Mouse (Mus musculus) hindbrain, embryonic 10.5 days (tissue): ENCODE results near the gene Sema3c. TPM values are rescaled to one million over a fixed set of nuclear protein-coding genes. Genes with fewer than 3 reads are reported as not detected.

Source experiments
- DNase-seq: peaks from one replicate; pipeline ENCODE4 v3.0.0-alpha.2; 2017; ENCODE audit warnings: low spot score
- H3K27ac ChIP-seq: fragments of 300-500 bp; sonication (generic); 2 replicates; pipeline ENCODE4 v1.5.1; 2016; ENCODE audit warnings: mild to moderate bottlenecking, moderate library complexity
- H3K27me3 ChIP-seq: fragments of 300-500 bp; sonication (generic); 2 replicates; pipeline ENCODE4 v1.6.1; 2016; ENCODE audit warnings: mild to moderate bottlenecking; ENCODE audit not compliant: poor library complexity, insufficient read depth, severe bottlenecking
- H3K36me3 ChIP-seq: fragments of 300-500 bp; sonication (generic); 2 replicates; pipeline ENCODE4 v1.6.1; 2016; ENCODE audit warnings: mild to moderate bottlenecking, moderate library complexity
- H3K4me1 ChIP-seq: fragments of 300-500 bp; sonication (generic); replicated peaks from 2 replicates; pipeline ENCODE4 v1.6.1; 2016; ENCODE audit warnings: mild to moderate bottlenecking
- H3K4me3 ChIP-seq: fragments of 300-500 bp; sonication (generic); 2 replicates; pipeline ENCODE4 v1.5.1; 2016; ENCODE audit warnings: mild to moderate bottlenecking, moderate library complexity
- H3K9me3 ChIP-seq: fragments of 300-500 bp; sonication (generic); 2 replicates; pipeline ENCODE4 v1.6.1; 2016; ENCODE audit warnings: mild to moderate bottlenecking, moderate library complexity
- WGBS: fragments of 180-500 bp; shearing (Covaris S2); methylation state at CpG from one replicate; pipeline ENCODE4 v1.1.7; 2016; 5-methylcytosine and 5-hydroxymethylcytosine counted together
- polyA plus RNA-seq: library from polyadenylated mRNA; unstranded; fragments of >200 nt; fragmentation: Nextera tagmentation; extraction: Ambion mirVana; gene quantifications from 2 replicates; pipeline ENCODE4 v1.2.1, GENCODE M21; 2016

Gene Sema3c
- polyA plus RNA-seq, 1 experiment from 2014 or later = 12.9 TPM

DNA sequence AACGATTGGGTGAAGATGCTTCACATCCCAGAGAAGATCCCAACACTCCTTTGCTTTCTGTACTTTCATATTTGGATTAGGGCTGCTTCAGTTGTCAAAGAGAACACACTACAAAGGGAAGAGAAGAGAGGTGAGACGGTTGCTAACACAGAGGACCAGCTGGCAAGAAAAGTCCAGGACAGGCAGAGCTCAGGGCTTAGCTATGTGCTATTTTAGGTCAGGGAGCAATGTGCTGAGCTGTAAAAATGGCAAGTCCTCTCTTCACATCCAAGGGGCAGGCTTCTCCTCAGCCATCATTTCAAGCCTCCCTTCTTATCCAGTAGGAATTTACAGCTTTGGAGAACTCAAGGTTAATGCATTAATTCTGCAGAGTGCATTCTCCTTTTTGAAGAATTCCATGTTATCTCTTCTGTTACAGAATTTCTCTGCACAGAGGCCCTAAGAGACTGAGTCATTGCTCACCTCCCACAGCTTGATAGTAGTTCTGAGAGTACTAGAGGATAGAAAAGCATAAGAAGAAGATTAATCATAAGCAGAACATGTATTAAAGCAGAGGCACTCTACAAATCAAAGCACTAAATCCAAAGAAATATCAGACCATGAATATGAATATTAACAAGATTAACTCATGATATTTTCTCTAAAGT is 10.3 kb downstream of the Sema3c start:
- Histone ChIP-seq H3K36me3 (no peaks in the 10 kb centered on the region), H3K4me1 (no peaks in the 10 kb centered on the region), H3K9me3 (no peaks in the 10 kb centered on the region), H3K4me3 (no peak overlapping the region), H3K27ac (no peak overlapping the region), H3K27me3 (no peaks in the 10 kb centered on the region)
- 80% methylated on average over 2 of the region's 2 CpGs for WGBS
- no peak for DNase-seq

- Histone ChIP-seq H3K27ac (no peak overlapping the region), H3K27me3 (no peaks in the 10 kb centered on the region), H3K36me3 (no peaks in the 10 kb centered on the region), H3K4me1 (no peaks in the 10 kb centered on the region), H3K9me3 (no peaks in the 10 kb centered on the region), H3K4me3 (no peak overlapping the region)
- WGBS = 87% methylated on average over 2 of the region's 2 CpGs
- no peak for DNase-seq
Measured at GRCm38 (mm10) chr5:17586518-17587210, 12.6 kb downstream of the Sema3c start.

DNA sequence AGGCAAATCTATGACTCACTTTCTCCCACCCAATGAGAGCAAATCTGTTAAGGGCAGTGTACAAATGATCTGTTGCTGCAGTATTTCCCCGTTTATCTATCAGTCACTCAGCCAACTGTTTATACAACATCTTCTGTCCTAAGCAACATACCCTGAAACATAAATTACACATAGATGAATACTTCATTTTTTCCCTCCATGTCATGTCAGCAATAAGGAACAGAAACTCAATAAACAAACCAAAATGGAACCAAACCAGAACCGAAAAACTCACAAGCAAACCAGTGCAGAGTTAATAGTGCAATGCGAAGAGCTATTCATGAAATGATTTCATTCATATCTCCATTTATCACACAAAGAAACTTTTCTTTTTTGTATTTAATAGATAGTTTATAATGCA is 17.8 kb downstream of the Sema3c start:
- DNase-seq = no peak
- Histone ChIP-seq H3K9me3 (no peaks in the 10 kb centered on the region), H3K4me1 (no peaks in the 10 kb centered on the region), H3K4me3 (no peak overlapping the region), H3K27me3 (no peaks in the 10 kb centered on the region), H3K36me3 (no peaks in the 10 kb centered on the region), H3K27ac (no peak overlapping the region)
- WGBS = 92% methylated on average over 3 of the region's 3 CpGs

DNA sequence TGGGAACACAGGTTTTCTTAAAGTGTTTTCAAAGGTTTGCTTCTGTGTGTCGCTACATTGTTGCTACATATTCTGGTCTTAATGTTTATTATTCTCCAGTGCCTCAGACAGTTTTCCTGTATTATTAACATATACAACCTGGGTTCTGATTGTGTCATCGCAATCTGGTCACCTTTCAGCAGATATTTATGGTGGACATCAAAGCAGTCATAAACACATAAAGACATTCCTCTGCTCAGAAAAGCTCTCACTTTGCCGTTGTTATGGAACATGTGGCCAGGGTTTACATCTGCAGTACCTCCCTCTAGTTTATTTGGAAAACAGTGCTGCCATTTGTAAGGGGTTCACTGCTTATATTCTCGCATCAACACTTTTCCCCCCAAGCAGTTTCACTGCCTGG is 27.6 kb downstream of the Sema3c start:
- H3K27me3 ChIP-seq = no peaks in the 10 kb centered on the region
- WGBS = 82% methylated on average over 4 of the region's 4 CpGs
- H3K27ac ChIP-seq = no peak overlapping the region
- H3K36me3 ChIP-seq = no peaks in the 10 kb centered on the region
- H3K4me3 ChIP-seq = no peak overlapping the region
- H3K4me1 ChIP-seq = no peaks in the 10 kb centered on the region
- H3K9me3 ChIP-seq = no peaks in the 10 kb centered on the region
- DNase-seq = no peak

- Histone ChIP-seq H3K4me3 (no peak overlapping the region), H3K27me3 (no peaks in the 10 kb centered on the region), H3K4me1 (no peaks in the 10 kb centered on the region), H3K9me3 (no peaks in the 10 kb centered on the region), H3K36me3 (no peaks in the 10 kb centered on the region), H3K27ac (no peak overlapping the region)
- DNase-seq = no peak
- 84% methylated on average over 2 of the region's 2 CpGs for WGBS
Measured at GRCm38 (mm10) chr5:17620619-17621018, 46.5 kb downstream of the Sema3c start.

DNA sequence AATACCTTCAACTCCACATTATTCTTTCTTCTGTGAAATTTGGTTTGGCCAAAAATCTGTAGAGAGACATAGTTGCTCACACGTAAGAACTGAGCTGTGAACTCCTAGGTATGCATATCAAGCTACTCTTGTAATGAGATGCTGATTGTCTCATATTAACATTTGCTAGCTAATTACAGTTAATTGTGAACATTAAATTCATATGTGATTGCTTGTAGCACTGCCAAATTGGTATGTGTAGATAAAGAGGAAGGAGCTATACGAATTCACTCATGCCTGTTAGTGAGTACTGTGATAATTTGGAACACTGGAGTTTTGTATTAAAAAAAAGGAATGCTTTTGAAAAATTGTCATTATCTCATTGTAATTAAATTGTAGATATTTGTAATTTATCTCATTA is 48.5 kb downstream of the Sema3c start:
- H3K27me3 ChIP-seq = no peaks in the 10 kb centered on the region
- H3K36me3 ChIP-seq = no peaks in the 10 kb centered on the region
- WGBS = 93% methylated on average over 2 of the region's 2 CpGs
- H3K4me3 ChIP-seq = no peak overlapping the region
- no peak overlapping the region for H3K27ac ChIP-seq
- DNase-seq = no peak
- H3K9me3 ChIP-seq = no peaks in the 10 kb centered on the region
- H3K4me1 ChIP-seq = no peaks in the 10 kb centered on the region

- Histone ChIP-seq H3K27me3 (no peaks in the 10 kb centered on the region; the same call in 1 of the 2 replicates), H3K36me3 (no peaks in the 10 kb centered on the region), H3K4me1 (peaks cover 6% of the 10 kb centered on the region; the same call in 1 of the 2 replicates), H3K9me3 (no peaks in the 10 kb centered on the region), H3K27ac (no peak overlapping the region), H3K4me3 (no peak overlapping the region)
- DNase-seq = no peak
- WGBS = 25% methylated on average over 1 of the region's 1 CpGs
Measured at GRCm38 (mm10) chr5:17628606-17629005, 54.5 kb downstream of the Sema3c start.

DNA sequence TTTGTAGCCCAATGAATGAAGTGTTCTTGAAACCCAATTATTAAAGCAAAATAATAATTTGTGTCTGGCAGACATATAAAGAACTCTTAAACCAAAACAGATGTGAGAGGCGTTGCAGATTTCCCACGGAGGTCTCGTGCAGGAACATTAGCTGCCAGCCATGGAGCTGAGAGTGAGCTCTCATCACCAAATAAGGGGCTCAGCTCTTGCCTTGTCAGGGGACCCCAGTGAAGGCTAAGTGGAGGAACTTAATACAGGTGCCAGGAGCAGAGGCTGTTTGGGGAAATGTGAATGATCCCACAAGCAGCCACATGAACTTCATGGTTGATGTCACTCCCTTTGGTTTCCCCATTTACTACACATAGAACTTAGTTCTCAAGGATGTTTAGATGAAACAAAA is 55.5 kb downstream of the Sema3c start:
- Histone ChIP-seq H3K27ac (no peak overlapping the region), H3K9me3 (no peaks in the 10 kb centered on the region), H3K4me3 (no peak overlapping the region), H3K36me3 (no peaks in the 10 kb centered on the region), H3K27me3 (no peaks in the 10 kb centered on the region; the same call in 1 of the 2 replicates), H3K4me1 (peaks cover 6% of the 10 kb centered on the region; the same call in 1 of the 2 replicates)
- WGBS = 78% methylated on average over 3 of the region's 3 CpGs
- DNase-seq = no peak

DNA sequence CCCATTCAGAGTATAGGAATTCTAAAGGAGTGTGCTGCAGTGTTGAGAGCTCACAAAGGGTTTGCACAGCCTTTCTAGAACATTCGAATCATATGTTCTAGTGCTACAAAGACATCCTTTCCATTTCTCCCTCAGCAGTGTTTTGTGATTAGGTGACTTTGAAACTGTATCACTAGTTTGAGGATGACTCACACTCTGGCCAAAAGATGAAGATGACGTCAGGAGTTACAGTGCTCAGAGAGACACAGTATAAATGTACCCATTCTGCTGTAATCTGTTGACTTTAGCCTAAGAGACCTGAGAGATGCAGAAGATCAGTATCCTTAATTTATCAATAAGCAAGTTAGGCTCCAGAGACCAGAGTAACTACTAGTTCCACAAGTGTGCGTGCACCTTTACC is 65.4 kb downstream of the Sema3c start:
- no peak overlapping the region for H3K4me3 ChIP-seq

GRCm38 (mm10) chr5:17647643-17648226 is 73.7 kb downstream of the Sema3c start:
- Histone ChIP-seq H3K27me3 (no peaks in the 10 kb centered on the region), H3K27ac (no peak overlapping the region), H3K9me3 (no peaks in the 10 kb centered on the region), H3K36me3 (no peaks in the 10 kb centered on the region), H3K4me3 (no peak overlapping the region), H3K4me1 (no peaks in the 10 kb centered on the region)
- WGBS = 80% methylated on average over 7 of the region's 7 CpGs
- no peak for DNase-seq

More for the DNA sequence above, 65.4 kb downstream of the Sema3c start:
- WGBS = 92% methylated on average over 3 of the region's 3 CpGs
- Histone ChIP-seq H3K27me3 (no peaks in the 10 kb centered on the region), H3K9me3 (no peaks in the 10 kb centered on the region), H3K27ac (no peak overlapping the region), H3K4me1 (no peaks in the 10 kb centered on the region), H3K36me3 (no peaks in the 10 kb centered on the region)
- no peak for DNase-seq

- H3K27ac ChIP-seq = no peak overlapping the region
- H3K9me3 ChIP-seq = no peaks in the 10 kb centered on the region
- no peaks in the 10 kb centered on the region for H3K36me3 ChIP-seq
- 74% methylated on average over 1 of the region's 1 CpGs for WGBS
- DNase-seq = no peak
- H3K4me3 ChIP-seq = no peak overlapping the region
- no peaks in the 10 kb centered on the region for H3K27me3 ChIP-seq
- no peaks in the 10 kb centered on the region for H3K4me1 ChIP-seq
Measured at GRCm38 (mm10) chr5:17648865-17649542, 74.9 kb downstream of the Sema3c start.

GRCm38 (mm10) chr5:17661223-17661622 is 87.1 kb downstream of the Sema3c start:
- H3K9me3 ChIP-seq = no peaks in the 10 kb centered on the region
- no peaks in the 10 kb centered on the region for H3K4me1 ChIP-seq
- no peak for DNase-seq
- H3K27me3 ChIP-seq = no peaks in the 10 kb centered on the region
- no peak overlapping the region for H3K27ac ChIP-seq
- 82% methylated on average over 3 of the region's 3 CpGs for WGBS
- H3K4me3 ChIP-seq = no peak overlapping the region
- no peaks in the 10 kb centered on the region for H3K36me3 ChIP-seq

GRCm38 (mm10) chr5:17671356-17671755 is 97.3 kb downstream of the Sema3c start:
- no peak for DNase-seq
- Histone ChIP-seq H3K4me3 (no peak overlapping the region), H3K9me3 (no peaks in the 10 kb centered on the region), H3K4me1 (no peaks in the 10 kb centered on the region), H3K27me3 (no peaks in the 10 kb centered on the region), H3K36me3 (no peaks in the 10 kb centered on the region), H3K27ac (no peak overlapping the region)
